Mouse (Mus musculus): ENCODE data around the gene Dcaf12l1. TPM values are rescaled to one million over a fixed set of nuclear protein-coding genes. Genes with fewer than 3 reads are reported as not detected.
"Not testable (repeated sequence)": the region's sequence is repeated elsewhere in the genome, so short reads cannot be mapped to it uniquely, and the experiment has no call there.

Gene Dcaf12l1
- polyA plus RNA-seq (2012; ENCODE audit: insufficient read depth, insufficient read length, missing spikeins): not detected in 2 replicates

GRCm38 (mm10) chrX:44789761-44790411 is at the start of gene Dcaf12l1:
TSS of gene Dcaf12l1 (minus strand) at chrX:44790197.
- Histone ChIP-seq H3K4me3 (ENCODE audit: insufficient read depth, low read depth, low read length) (peak within 1 kb of the TSS; percentile 47), H3K27ac (replicated peaks; ENCODE audit: low read depth, low read length) (no peak within 1 kb of the TSS)

GRCm38 (mm10) chrX:44809356-44809755 is 19.4 kb upstream of the Dcaf12l1 start:
- not testable (repeated sequence) for H3K4me1 ChIP-seq (ENCODE audit: control insufficient read depth, insufficient read depth, insufficient read length, low read length); H3K27ac ChIP-seq (replicated peaks; ENCODE audit: low read depth, low read length); H3K4me3 ChIP-seq (ENCODE audit: insufficient read depth, low read depth, low read length)

More at GRCm38 (mm10) chrX:44789761-44790411, at the start of gene Dcaf12l1:
- no peaks in the 10 kb centered on the region for H3K4me1 ChIP-seq (ENCODE audit: control insufficient read depth, insufficient read depth, insufficient read length, low read length)

DNA sequence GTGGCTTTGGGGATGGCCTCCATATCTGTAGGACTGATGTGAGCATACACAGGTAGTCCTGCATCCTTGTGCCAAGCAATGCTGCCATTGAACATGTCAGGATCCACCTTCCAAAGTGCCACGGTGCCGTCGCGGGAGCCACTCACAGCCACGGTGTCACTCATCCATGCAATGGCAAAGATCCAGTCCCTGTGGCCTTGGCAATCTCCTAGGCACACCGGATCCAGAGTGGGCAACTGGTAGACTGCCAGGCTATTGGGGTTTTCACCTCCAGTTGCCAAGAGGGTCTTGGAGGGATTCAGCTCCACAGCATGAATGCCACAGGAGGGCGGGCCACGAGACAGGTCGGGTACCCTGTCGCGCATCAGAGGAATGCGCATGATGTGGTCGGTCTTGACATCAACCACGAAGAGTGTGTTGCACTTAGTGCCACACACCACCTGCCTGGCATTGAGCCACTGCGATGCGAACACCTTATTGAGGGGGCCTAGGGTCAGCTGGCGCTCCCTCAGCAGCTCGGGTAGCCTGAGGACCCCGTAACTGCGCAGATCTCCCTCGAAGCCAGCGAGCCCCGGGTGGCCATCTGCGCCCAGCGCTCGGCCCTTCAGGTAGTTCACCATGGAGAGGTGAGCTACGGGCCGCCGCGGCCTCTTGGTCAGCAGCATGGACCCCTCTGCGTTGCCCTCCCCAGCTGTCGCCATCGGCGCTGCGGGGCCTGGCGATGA is 799 bp downstream of the Dcaf12l1 start:
- Histone ChIP-seq H3K27ac (replicated peaks; ENCODE audit: low read depth, low read length) (no peak overlapping the region), H3K4me1 (ENCODE audit: control insufficient read depth, insufficient read depth, insufficient read length, low read length) (no peaks in the 10 kb centered on the region), H3K4me3 (ENCODE audit: insufficient read depth, low read depth, low read length) (peak overlapping the region; percentile 47)
